Comparison of ENCODE assay signal across 8 mouse cellular contexts in genomic region chr1:193588477-193589464, GRCm38 (mm10).
DNase-seq lines count a peak whose midpoint lies in the region; ATAC-seq and TF ChIP-seq lines count a peak whose summit lies in the region.

No protein-coding gene starts in this region.

- dilution Hi-C loops in CH12.LX (cut with MboI; ENCODE audit: extremely low pct_ligation_motif_present, extremely low pct_unique_long_range_greater_than_20kb, low sequenced_read_pairs), result no loop called here

- H3K79me2 ChIP-seq in CH12.LX (replicated peaks; ENCODE audit: control insufficient read depth, extremely low read depth, insufficient read depth, poor library complexity, severe bottlenecking), result no peaks in the 10 kb centered on the region

- H3K9ac ChIP-seq in CH12.LX (ENCODE audit: insufficient read depth, low read depth), result no peak overlapping the region
- H3K9ac ChIP-seq in embryonic facial prominence, embryonic 13.5 days, result no peak overlapping the region
- no peak overlapping the region for H3K9ac ChIP-seq in heart, embryonic 12.5 days
- H3K9ac ChIP-seq in kidney, embryonic 16.5 days (replicated peaks; ENCODE audit: low read length), result no peak overlapping the region
- H3K9ac ChIP-seq in liver, embryonic 11.5 days (ENCODE audit: low read depth, low read length), result no peak overlapping the region
- no peak overlapping the region for H3K9ac ChIP-seq in neural tube, embryonic 11.5 days (ENCODE audit: low read length)

- no peak for TF ChIP-seq EP300 in CH12.LX (IDR thresholded peaks at IDR 0.05; ENCODE audit: low read length)

- DNase-seq in CH12.LX (ENCODE audit: extremely low read depth), result peak; percentile 64
- DNase-seq in adrenal gland, postnatal 4 days (ENCODE audit: low spot score in 2 of 2), result peak; percentile 26 to 40
- peak; percentile 51 for DNase-seq in liver, embryonic 11.5 days (ENCODE audit: low spot score)
- peak; percentile 86 for DNase-seq in neural tube, embryonic 11.5 days (ENCODE audit: low spot score)
- peak; percentile 72 for DNase-seq in thymus, postnatal 25 days

- peak overlapping the region; percentile 16; the same call in 1 of the 2 replicates for H3K4me2 ChIP-seq in CH12.LX (ENCODE audit: insufficient read depth, low read depth, poor library complexity, severe bottlenecking)
- H3K4me2 ChIP-seq in embryonic facial prominence, embryonic 13.5 days, result 0 out of 2 replicates have a peak overlapping the region, but pooled peaks have one; percentile 11
- peak overlapping the region; percentile 16; the same call in 1 of the 2 replicates for H3K4me2 ChIP-seq in heart, embryonic 12.5 days
- no peak overlapping the region for H3K4me2 ChIP-seq in kidney, embryonic 16.5 days (replicated peaks; ENCODE audit: low read depth, low read length)
- H3K4me2 ChIP-seq in liver, embryonic 11.5 days, result no peak overlapping the region
- H3K4me2 ChIP-seq in neural tube, embryonic 11.5 days (ENCODE audit: low read depth), result no peak overlapping the region

- no peaks in the 10 kb centered on the region for H3K36me3 ChIP-seq in CH12.LX (replicated peaks in 1 of 2; ENCODE audit: control insufficient read depth in 1 of 2, insufficient read depth in 1 of 2, low read length in 1 of 2)
- no peaks in the 10 kb centered on the region for H3K36me3 ChIP-seq in embryonic facial prominence, embryonic 13.5 days
- no peaks in the 10 kb centered on the region for H3K36me3 ChIP-seq in heart, embryonic 12.5 days
- no peaks in the 10 kb centered on the region for H3K36me3 ChIP-seq in kidney, embryonic 16.5 days (ENCODE audit: insufficient read depth, low read length)
- H3K36me3 ChIP-seq in liver, embryonic 11.5 days (ENCODE audit: control insufficient read depth, insufficient read depth, low read length), result no peaks in the 10 kb centered on the region
- no peaks in the 10 kb centered on the region for H3K36me3 ChIP-seq in neural tube, embryonic 11.5 days (ENCODE audit: control insufficient read depth, insufficient read depth, low read length)

- no peak overlapping the region for H3K4me3 ChIP-seq in CH12.LX (replicated peaks in 1 of 3; ENCODE audit: low read depth in 2 of 3, low read length in 2 of 3, poor library complexity in 1 of 3)
- no peak overlapping the region for H3K4me3 ChIP-seq in embryonic facial prominence, embryonic 13.5 days
- H3K4me3 ChIP-seq in heart, embryonic 12.5 days, result no peak overlapping the region
- H3K4me3 ChIP-seq in kidney, embryonic 16.5 days (ENCODE audit: low read length), result no peak overlapping the region
- no peak overlapping the region for H3K4me3 ChIP-seq in liver, embryonic 11.5 days (ENCODE audit: low read depth, low read length)
- no peak overlapping the region for H3K4me3 ChIP-seq in neural tube, embryonic 11.5 days (ENCODE audit: low read depth, low read length)

- no peaks in the 10 kb centered on the region for H3K9me3 ChIP-seq in CH12.LX (replicated peaks; ENCODE audit: low read length)
- no peaks in the 10 kb centered on the region for H3K9me3 ChIP-seq in embryonic facial prominence, embryonic 13.5 days
- H3K9me3 ChIP-seq in heart, embryonic 12.5 days (replicated peaks), result no peaks in the 10 kb centered on the region
- H3K9me3 ChIP-seq in kidney, embryonic 16.5 days (ENCODE audit: low read length), result no peaks in the 10 kb centered on the region
- no peaks in the 10 kb centered on the region for H3K9me3 ChIP-seq in liver, embryonic 11.5 days (ENCODE audit: control insufficient read depth, low read length)
- no peaks in the 10 kb centered on the region for H3K9me3 ChIP-seq in neural tube, embryonic 11.5 days (ENCODE audit: control insufficient read depth, low read length)

- peak; percentile 45 to 84; a peak in 3 of 4 replicates for TF ChIP-seq CTCF in CH12.LX (conservative IDR thresholded peaks at IDR 0.05 in 1 of 2, IDR thresholded peaks at IDR 0.05 in 1 of 2; ENCODE audit: low read depth in 2 of 2, low read length in 2 of 2)

- in situ Hi-C loops in CH12.LX (cut with MboI; ENCODE audit: low pct_ligation_motif_present, low pct_unique_long_range_greater_than_20kb, low sequenced_read_pairs), result no loop called here

- no peak overlapping the region for H3K27ac ChIP-seq in CH12.LX (ENCODE audit: insufficient read depth, low read depth)
- H3K27ac ChIP-seq in embryonic facial prominence, embryonic 13.5 days, result peak overlapping the region; percentile 62
- no peak overlapping the region for H3K27ac ChIP-seq in heart, embryonic 12.5 days (ENCODE audit: poor library complexity, severe bottlenecking)
- H3K27ac ChIP-seq in kidney, embryonic 16.5 days (ENCODE audit: low read length), result 0 out of 2 replicates have a peak overlapping the region, but pooled peaks have one; percentile 20
- H3K27ac ChIP-seq in liver, embryonic 11.5 days (ENCODE audit: low read depth, low read length), result no peak overlapping the region
- no peak overlapping the region for H3K27ac ChIP-seq in neural tube, embryonic 11.5 days (ENCODE audit: low read depth, low read length)

- peak; percentile 47 for TF ChIP-seq RAD21 in CH12.LX (IDR thresholded peaks at IDR 0.05; ENCODE audit: low read depth, low read length)

- peaks cover 30% of the 10 kb centered on the region for H3K27me3 ChIP-seq in CH12.LX (replicated peaks)
- no peaks in the 10 kb centered on the region for H3K27me3 ChIP-seq in embryonic facial prominence, embryonic 13.5 days
- H3K27me3 ChIP-seq in heart, embryonic 12.5 days (replicated peaks), result no peaks in the 10 kb centered on the region
- no peaks in the 10 kb centered on the region for H3K27me3 ChIP-seq in kidney, embryonic 16.5 days (ENCODE audit: insufficient read depth, low read length)
- H3K27me3 ChIP-seq in liver, embryonic 11.5 days (replicated peaks; ENCODE audit: control insufficient read depth, insufficient read depth, low read length), result no peaks in the 10 kb centered on the region
- H3K27me3 ChIP-seq in neural tube, embryonic 11.5 days (ENCODE audit: control insufficient read depth, insufficient read depth, low read length), result no peaks in the 10 kb centered on the region

- peak; percentile 49; the same call in 1 of the 2 replicates for ATAC-seq in embryonic facial prominence, embryonic 13.5 days (ENCODE audit: insufficient number of reproducible peaks, insufficient read depth, low FRiP score, low TSS enrichment, low read depth)
- ATAC-seq in heart, embryonic 12.5 days (ENCODE audit: insufficient number of reproducible peaks, low FRiP score), result no peak
- ATAC-seq in kidney, embryonic 16.5 days (ENCODE audit: low FRiP score, low TSS enrichment), result peak; percentile 74
- ATAC-seq in liver, embryonic 11.5 days (replicated peaks; ENCODE audit: low FRiP score), result peak; percentile 57; the same call in 1 of the 2 replicates
- ATAC-seq in neural tube, embryonic 11.5 days (ENCODE audit: insufficient read depth, low FRiP score, low TSS enrichment), result peak; percentile 65

- no peak for TF ChIP-seq POLR2A in CH12.LX (IDR thresholded peaks at IDR 0.05; ENCODE audit: low read depth, low read length)

- 13% methylated on average over 12 of the region's 12 CpGs for WGBS in embryonic facial prominence, embryonic 13.5 days
- WGBS in heart, embryonic 12.5 days, result 24% methylated on average over 12 of the region's 12 CpGs
- WGBS in kidney, embryonic 16.5 days, result 23% methylated on average over 12 of the region's 12 CpGs
- WGBS in liver, embryonic 11.5 days, result 29% methylated on average over 12 of the region's 12 CpGs
- 25% methylated on average over 12 of the region's 12 CpGs for WGBS in neural tube, embryonic 11.5 days

- H3K4me1 ChIP-seq in CH12.LX (ENCODE audit: control insufficient read depth in 1 of 2, insufficient read depth in 2 of 2), result peaks cover 0 to 7% of the 10 kb centered on the region in 2 experiments; a peak in 2 of 4 replicates
- H3K4me1 ChIP-seq in embryonic facial prominence, embryonic 13.5 days, result peaks cover 45% of the 10 kb centered on the region
- H3K4me1 ChIP-seq in heart, embryonic 12.5 days (replicated peaks), result peaks cover 38% of the 10 kb centered on the region
- peaks cover 8% of the 10 kb centered on the region for H3K4me1 ChIP-seq in kidney, embryonic 16.5 days (ENCODE audit: insufficient read depth, low read length)
- H3K4me1 ChIP-seq in liver, embryonic 11.5 days (replicated peaks; ENCODE audit: control insufficient read depth, insufficient read depth, low read length), result no peaks in the 10 kb centered on the region
- H3K4me1 ChIP-seq in neural tube, embryonic 11.5 days (ENCODE audit: control insufficient read depth, insufficient read depth, low read length), result peaks cover 7% of the 10 kb centered on the region; the same call in 1 of the 2 replicates

TF ChIP-seq in CH12.LX, 34 proteins besides CTCF, POLR2A, EP300 and RAD21:
- TF ChIP-seq ETS1 (conservative IDR thresholded peaks at IDR 0.05; ENCODE audit: low read depth, low read length) (no peak), CHD2 (IDR thresholded peaks at IDR 0.05; ENCODE audit: low read length) (peak; percentile 69), SMC3 (IDR thresholded peaks at IDR 0.05; ENCODE audit: low read depth, low read length) (peak; percentile 89)

Comparison
In these comparisons a context has a peak if more than half of its experiments do, and no peak if none do; other contexts are left out.
1. DNase-seq: peak in every context shown above with its lines; median percentile 86 in neural tube, embryonic 11.5 days; 72 in thymus, postnatal 25 days; 64 in CH12.LX; 51 in liver, embryonic 11.5 days; 33 in adrenal gland, postnatal 4 days.
2. H3K27ac ChIP-seq: peak in embryonic facial prominence, embryonic 13.5 days (single experiment) and kidney, embryonic 16.5 days (single experiment); none in CH12.LX (single experiment), heart, embryonic 12.5 days (single experiment), liver, embryonic 11.5 days (single experiment) and neural tube, embryonic 11.5 days (single experiment).
3. H3K4me2 ChIP-seq: peak in CH12.LX (single experiment), embryonic facial prominence, embryonic 13.5 days (single experiment) and heart, embryonic 12.5 days (single experiment); none in kidney, embryonic 16.5 days (single experiment), liver, embryonic 11.5 days (single experiment) and neural tube, embryonic 11.5 days (single experiment).